Mouse (Mus musculus): ENCODE results near the gene Lmna. TPM values are rescaled to one million over a fixed set of nuclear protein-coding genes. Genes with fewer than 3 reads are reported as not detected.

Gene Lmna
- polyA plus RNA-seq, 1 experiment from 2014 or later = 31.0 TPM

DNA sequence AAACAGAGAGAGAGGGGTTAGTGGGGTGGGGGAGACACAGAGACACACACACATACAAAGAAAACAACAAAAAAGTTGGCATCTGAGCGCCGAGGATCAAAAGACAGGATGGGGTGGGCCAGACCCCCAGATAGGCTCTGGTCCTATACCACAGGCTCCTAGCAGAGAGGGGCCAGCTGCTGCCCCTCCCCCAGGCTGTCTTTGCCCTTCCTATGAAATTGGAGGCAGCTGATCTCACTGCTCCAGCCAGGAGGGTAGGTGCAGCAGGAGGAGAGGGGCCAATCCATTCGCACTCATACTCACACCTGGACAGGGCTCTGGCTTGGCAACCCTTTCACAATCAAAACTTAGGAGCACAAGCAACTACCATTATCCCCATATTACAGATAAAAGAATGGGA is 506 bp downstream of the Lmna start:
- Histone ChIP-seq H3K9me3 (ENCODE audit: control insufficient read depth, low read length) (no peaks in the 10 kb centered on the region), H3K27ac (replicated peaks; ENCODE audit: low read depth, low read length) (peak overlapping the region; percentile 83), H3K9ac (replicated peaks; ENCODE audit: low read length) (peak overlapping the region; percentile 50; the same call in 1 of the 2 replicates), H3K4me1 (ENCODE audit: control insufficient read depth, insufficient read depth, low read length) (peaks cover 30% of the 10 kb centered on the region), H3K36me3 (ENCODE audit: control insufficient read depth, insufficient read depth, low read length) (no peaks in the 10 kb centered on the region), H3K4me3 (replicated peaks; ENCODE audit: low read depth, low read length) (peak overlapping the region; percentile 36), H3K4me2 (ENCODE audit: low read length) (peak overlapping the region; percentile 57), H3K27me3 (ENCODE audit: control insufficient read depth, insufficient read depth, low read length) (no peaks in the 10 kb centered on the region)
- no peak for ATAC-seq (ENCODE audit: low FRiP score, low TSS enrichment)
- WGBS = 71% methylated on average over 3 of the region's 3 CpGs
- DNase-seq = no peak

DNA sequence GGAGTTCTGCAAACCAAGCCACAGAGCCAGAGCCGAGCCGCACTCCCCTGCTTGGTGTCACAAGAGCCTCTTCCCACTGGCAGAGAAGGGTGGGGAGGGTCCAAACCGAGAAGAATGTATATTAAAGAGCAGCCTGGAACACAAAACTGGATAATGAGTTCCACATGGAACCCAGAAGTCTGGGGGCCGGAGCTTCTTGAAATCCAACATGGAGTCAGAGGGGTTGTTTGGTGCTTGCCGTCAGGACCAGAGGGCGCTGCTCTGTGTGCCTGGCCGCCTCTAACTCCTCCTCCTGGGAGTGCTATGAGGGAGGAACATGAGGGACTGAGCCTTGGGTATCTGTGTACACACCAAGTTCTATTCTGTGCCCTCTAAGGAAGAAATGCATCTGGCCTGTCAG is 4.0 kb downstream of the Lmna start:
- Histone ChIP-seq H3K36me3 (ENCODE audit: control insufficient read depth, insufficient read depth, low read length) (no peaks in the 10 kb centered on the region), H3K4me2 (ENCODE audit: low read length) (no peak overlapping the region), H3K27ac (replicated peaks; ENCODE audit: low read depth, low read length) (no peak overlapping the region), H3K4me3 (replicated peaks; ENCODE audit: low read depth, low read length) (no peak overlapping the region), H3K9me3 (ENCODE audit: control insufficient read depth, low read length) (no peaks in the 10 kb centered on the region), H3K27me3 (ENCODE audit: control insufficient read depth, insufficient read depth, low read length) (peaks cover 10% of the 10 kb centered on the region; the same call in 1 of the 2 replicates), H3K4me1 (ENCODE audit: control insufficient read depth, insufficient read depth, low read length) (peaks cover 34% of the 10 kb centered on the region), H3K9ac (replicated peaks; ENCODE audit: low read length) (no peak overlapping the region)
- DNase-seq (no peak), ATAC-seq (ENCODE audit: low FRiP score, low TSS enrichment) (no peak)
- WGBS = 54% methylated on average over 7 of the region's 7 CpGs

DNA sequence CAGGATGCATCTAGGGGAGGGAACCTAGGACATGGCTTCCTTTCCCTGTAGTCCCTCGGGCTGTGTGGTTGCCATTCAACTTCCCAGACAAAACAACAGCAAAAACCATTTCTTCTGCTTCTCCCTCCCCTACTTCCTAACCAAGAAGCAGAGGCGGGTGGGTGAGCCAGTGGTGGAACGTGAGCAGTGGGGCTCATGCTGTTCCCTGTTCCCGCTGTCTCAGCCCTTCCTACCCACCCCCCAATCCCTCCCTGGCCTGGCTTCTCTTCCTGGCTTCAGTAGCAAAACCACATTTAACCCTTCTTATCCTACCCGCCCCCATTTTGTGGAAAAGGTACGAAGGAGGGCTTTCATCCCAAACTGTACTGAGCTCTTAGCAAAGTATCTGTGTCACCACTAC is 4.7 kb downstream of the Lmna start:
- no peak overlapping the region for H3K4me2 ChIP-seq (ENCODE audit: low read length)
- H3K4me3 ChIP-seq (replicated peaks; ENCODE audit: low read depth, low read length) = no peak overlapping the region
- 76% methylated on average over 6 of the region's 6 CpGs for WGBS
- H3K27ac ChIP-seq (replicated peaks; ENCODE audit: low read depth, low read length) = no peak overlapping the region
- ATAC-seq (ENCODE audit: low FRiP score, low TSS enrichment) = no peak
- DNase-seq = no peak
- no peaks in the 10 kb centered on the region for H3K36me3 ChIP-seq (ENCODE audit: control insufficient read depth, insufficient read depth, low read length)
- H3K27me3 ChIP-seq (ENCODE audit: control insufficient read depth, insufficient read depth, low read length) = peaks cover 10% of the 10 kb centered on the region; the same call in 1 of the 2 replicates
- H3K4me1 ChIP-seq (ENCODE audit: control insufficient read depth, insufficient read depth, low read length) = peaks cover 27% of the 10 kb centered on the region
- no peak overlapping the region for H3K9ac ChIP-seq (replicated peaks; ENCODE audit: low read length)
- H3K9me3 ChIP-seq (ENCODE audit: control insufficient read depth, low read length) = no peaks in the 10 kb centered on the region

DNA sequence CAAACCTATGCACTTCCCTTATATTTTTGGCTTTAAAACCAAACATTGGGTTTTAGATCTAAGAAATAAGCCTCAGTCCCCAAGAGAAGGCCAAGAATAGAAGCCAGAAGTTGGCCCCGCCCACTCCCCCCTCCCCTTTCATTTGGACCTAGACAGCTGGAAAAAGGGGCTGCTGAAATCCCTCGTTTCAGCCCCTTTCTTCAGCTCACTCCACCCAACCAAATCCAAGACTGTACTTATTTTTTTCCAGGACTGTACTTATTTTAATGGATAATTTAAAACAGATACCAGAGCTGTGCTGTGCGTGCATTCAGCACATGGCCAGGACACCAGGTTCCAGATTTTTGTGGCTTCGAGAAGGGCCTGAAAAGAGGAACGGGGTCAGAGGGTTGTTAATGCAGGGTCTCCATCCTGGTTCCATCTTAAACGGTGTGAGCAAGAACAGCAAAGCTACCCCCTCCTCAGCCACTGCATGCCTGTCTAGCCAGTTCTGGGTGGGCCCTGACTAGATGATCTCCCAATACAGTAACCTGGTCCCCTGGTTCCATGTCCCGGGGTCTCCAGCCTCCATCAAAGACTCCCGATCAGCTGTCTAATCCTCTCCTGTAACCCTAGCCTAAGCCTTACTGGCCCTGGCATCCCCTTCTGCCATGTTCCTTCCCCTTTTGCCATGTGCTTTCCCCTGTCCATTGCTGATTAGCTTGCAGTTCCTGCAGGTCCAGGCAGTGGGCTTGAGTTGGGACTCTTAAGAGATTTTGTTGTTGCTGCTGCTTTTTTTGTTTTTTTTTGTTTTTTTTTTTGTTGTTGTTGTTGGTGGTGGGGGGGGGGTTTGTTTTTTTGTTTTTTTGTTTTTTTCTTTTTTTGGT is 5.6 kb downstream of the Lmna start:
- ATAC-seq (ENCODE audit: low FRiP score, low TSS enrichment) (no peak), DNase-seq (no peak)
- no peak overlapping the region for H3K9ac ChIP-seq (replicated peaks; ENCODE audit: low read length)
- no peaks in the 10 kb centered on the region for H3K9me3 ChIP-seq (ENCODE audit: control insufficient read depth, low read length)
- no peak overlapping the region for H3K4me3 ChIP-seq (replicated peaks; ENCODE audit: low read depth, low read length)
- no peak overlapping the region for H3K4me2 ChIP-seq (ENCODE audit: low read length)
- H3K36me3 ChIP-seq (ENCODE audit: control insufficient read depth, insufficient read depth, low read length) = no peaks in the 10 kb centered on the region
- H3K27me3 ChIP-seq (ENCODE audit: control insufficient read depth, insufficient read depth, low read length) = peaks cover 10% of the 10 kb centered on the region; the same call in 1 of the 2 replicates
- H3K27ac ChIP-seq (replicated peaks; ENCODE audit: low read depth, low read length) = no peak overlapping the region
- WGBS = 51% methylated on average over 8 of the region's 8 CpGs
- H3K4me1 ChIP-seq (ENCODE audit: control insufficient read depth, insufficient read depth, low read length) = peaks cover 18% of the 10 kb centered on the region

DNA sequence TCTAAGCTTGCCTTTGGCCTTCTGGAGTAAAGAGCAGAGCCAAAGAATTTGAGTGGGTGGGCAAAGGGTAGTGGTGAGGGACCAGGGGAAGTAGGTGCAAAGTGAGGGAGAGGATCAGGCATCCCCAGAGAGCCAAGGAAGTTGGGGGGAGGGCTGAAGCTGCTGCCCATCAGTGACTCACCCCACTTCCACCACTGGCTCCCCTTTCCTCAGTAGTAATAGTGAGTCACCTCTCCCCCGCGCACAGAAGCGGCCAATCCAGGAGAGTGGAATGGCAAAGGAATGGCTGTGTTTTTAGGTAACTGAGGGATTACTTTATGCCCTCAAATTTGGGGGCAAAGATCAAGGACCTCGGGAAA is 6.3 kb downstream of the Lmna start:
- H3K36me3 ChIP-seq (ENCODE audit: control insufficient read depth, insufficient read depth, low read length) = no peaks in the 10 kb centered on the region
- peaks cover 18% of the 10 kb centered on the region for H3K4me1 ChIP-seq (ENCODE audit: control insufficient read depth, insufficient read depth, low read length)
- peak overlapping the region; percentile 79; the same call in 1 of the 2 replicates for H3K9ac ChIP-seq (replicated peaks; ENCODE audit: low read length)
- no peak for DNase-seq
- H3K4me2 ChIP-seq (ENCODE audit: low read length) = peak overlapping the region; percentile 96
- no peak for ATAC-seq (ENCODE audit: low FRiP score, low TSS enrichment)
- peak overlapping the region; percentile 45; the same call in 1 of the 2 replicates for H3K27ac ChIP-seq (replicated peaks; ENCODE audit: low read depth, low read length)
- H3K27me3 ChIP-seq (ENCODE audit: control insufficient read depth, insufficient read depth, low read length) = peaks cover 10% of the 10 kb centered on the region; the same call in 1 of the 2 replicates
- peak overlapping the region; percentile 69 for H3K4me3 ChIP-seq (replicated peaks; ENCODE audit: low read depth, low read length)
- H3K9me3 ChIP-seq (ENCODE audit: control insufficient read depth, low read length) = no peaks in the 10 kb centered on the region
- WGBS = 29% methylated on average over 4 of the region's 4 CpGs

DNA sequence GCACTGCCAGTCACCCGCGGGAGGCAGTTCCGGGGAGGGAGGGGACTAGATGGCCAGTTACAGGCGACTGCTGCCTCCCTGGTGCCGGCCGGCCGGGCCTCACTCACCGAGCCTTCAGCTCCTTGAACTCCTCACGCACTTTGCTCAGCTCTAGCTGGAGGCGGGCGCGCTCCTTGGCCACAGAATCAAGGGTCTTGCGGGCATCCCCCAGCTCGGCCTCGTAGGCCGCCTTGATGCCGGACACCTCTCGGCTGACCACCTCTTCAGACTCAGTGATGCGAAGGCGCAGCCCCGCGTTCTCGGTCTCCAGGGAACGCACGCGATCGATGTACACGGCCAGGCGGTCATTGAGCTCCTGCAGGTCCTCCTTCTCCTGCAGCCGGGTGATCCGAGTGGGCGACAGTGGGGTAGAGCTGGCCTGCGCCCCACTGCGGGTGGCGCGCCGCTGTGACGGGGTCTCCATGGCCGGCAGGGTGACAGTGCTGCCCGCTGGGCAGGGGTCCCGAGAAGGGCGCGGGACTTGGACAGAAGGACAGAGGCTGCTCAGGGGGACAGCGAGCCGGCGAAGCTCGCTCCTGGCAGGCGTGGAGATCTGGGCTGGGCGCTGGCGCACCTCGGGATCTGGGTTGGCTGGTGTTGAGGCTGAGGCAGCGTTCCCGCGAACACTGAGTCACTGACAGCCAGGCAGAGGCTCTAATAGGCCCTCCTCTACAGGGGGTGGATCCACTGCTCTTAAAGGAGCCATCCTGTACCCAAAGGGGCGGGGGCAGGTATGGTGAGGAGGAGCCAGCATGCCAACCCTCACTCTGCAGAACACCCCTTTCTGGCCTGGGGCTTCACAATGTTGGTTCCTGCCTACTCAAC is 6.9 kb downstream of the Lmna start:
- H3K27me3 ChIP-seq (ENCODE audit: control insufficient read depth, insufficient read depth, low read length) = peaks cover 10% of the 10 kb centered on the region; the same call in 1 of the 2 replicates
- DNase-seq (peak; percentile 88), ATAC-seq (ENCODE audit: low FRiP score, low TSS enrichment) (peak; percentile 82)
- H3K9me3 ChIP-seq (ENCODE audit: control insufficient read depth, low read length) = no peaks in the 10 kb centered on the region
- H3K36me3 ChIP-seq (ENCODE audit: control insufficient read depth, insufficient read depth, low read length) = no peaks in the 10 kb centered on the region
- WGBS = 1% methylated on average over 55 of the region's 55 CpGs
- peak overlapping the region; percentile 69 for H3K4me3 ChIP-seq (replicated peaks; ENCODE audit: low read depth, low read length)
- peaks cover 18% of the 10 kb centered on the region for H3K4me1 ChIP-seq (ENCODE audit: control insufficient read depth, insufficient read depth, low read length)
- H3K4me2 ChIP-seq (ENCODE audit: low read length) = peak overlapping the region; percentile 96
- H3K9ac ChIP-seq (replicated peaks; ENCODE audit: low read length) = peak overlapping the region; percentile 79
- H3K27ac ChIP-seq (replicated peaks; ENCODE audit: low read depth, low read length) = peak overlapping the region; percentile 45

DNA sequence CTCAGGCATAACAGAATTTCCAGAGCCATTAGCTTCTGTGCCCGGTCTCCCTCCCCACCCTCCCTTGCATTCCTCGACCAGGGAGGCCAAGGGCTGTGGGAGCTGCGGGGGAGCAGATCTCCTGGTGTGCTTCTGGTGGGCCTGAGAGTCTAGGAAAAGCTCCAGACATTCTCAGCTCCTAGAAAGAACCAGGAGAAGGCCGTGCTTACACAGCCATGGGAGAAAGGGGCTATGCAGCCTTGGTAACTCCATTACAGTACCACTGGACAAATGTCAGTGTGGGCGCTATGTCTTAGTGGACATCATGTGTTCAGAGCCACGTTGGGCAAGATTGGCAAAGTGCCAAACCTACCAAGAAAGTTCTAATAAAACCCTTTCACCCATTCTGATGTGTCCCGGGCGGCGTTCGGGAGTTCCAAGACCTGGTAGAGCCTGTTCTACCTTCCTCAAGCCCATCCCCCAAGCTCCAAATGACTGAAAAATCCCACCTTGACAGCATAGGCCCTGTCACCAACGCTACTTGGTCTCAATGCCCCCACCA is 7.7 kb downstream of the Lmna start:
- Histone ChIP-seq H3K36me3 (ENCODE audit: control insufficient read depth, insufficient read depth, low read length) (no peaks in the 10 kb centered on the region), H3K4me2 (ENCODE audit: low read length) (peak overlapping the region; percentile 96), H3K9me3 (ENCODE audit: control insufficient read depth, low read length) (no peaks in the 10 kb centered on the region), H3K4me1 (ENCODE audit: control insufficient read depth, insufficient read depth, low read length) (peaks cover 18% of the 10 kb centered on the region), H3K4me3 (replicated peaks; ENCODE audit: low read depth, low read length) (peak overlapping the region; percentile 69), H3K27ac (replicated peaks; ENCODE audit: low read depth, low read length) (no peak overlapping the region), H3K9ac (replicated peaks; ENCODE audit: low read length) (peak overlapping the region; percentile 79), H3K27me3 (ENCODE audit: control insufficient read depth, insufficient read depth, low read length) (peaks cover 10% of the 10 kb centered on the region; the same call in 1 of the 2 replicates)
- DNase-seq (peak; percentile 41), ATAC-seq (ENCODE audit: low FRiP score, low TSS enrichment) (no peak)
- 19% methylated on average over 11 of the region's 11 CpGs for WGBS

DNA sequence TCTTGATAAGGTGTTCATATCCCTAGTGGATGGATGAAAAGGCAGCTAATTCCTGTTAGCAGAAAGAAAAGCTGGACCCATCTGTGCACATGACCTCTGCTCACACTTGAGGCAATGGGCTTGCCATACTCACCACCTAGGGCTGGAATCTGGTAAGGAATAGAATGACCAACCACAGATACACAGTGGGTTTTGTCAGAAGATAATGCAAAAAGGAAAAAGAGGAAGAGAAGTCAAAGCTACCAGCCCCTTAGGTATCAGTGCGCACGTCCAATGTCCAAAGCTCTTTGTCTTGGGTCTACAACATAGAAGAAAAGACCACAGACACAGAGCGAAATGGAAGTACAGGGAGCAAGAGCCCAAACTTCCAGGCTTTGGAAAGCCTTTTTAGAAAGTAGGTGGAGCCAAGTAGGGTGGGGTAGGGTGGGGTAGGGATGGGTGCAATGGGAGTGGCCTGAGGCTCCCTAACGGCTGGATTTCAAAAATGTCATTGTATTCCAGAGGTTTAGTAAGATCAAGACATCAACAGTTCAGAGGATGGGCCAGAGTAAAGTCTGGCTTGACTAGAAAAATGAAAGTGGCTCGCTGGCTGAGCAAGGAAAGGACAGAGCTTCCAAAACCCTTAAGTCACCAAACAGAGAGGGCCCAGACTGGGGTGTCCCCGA is 8.3 kb downstream of the Lmna start:
- ATAC-seq (ENCODE audit: low FRiP score, low TSS enrichment) (no peak), DNase-seq (no peak)
- Histone ChIP-seq H3K27me3 (ENCODE audit: control insufficient read depth, insufficient read depth, low read length) (peaks cover 10% of the 10 kb centered on the region; the same call in 1 of the 2 replicates), H3K36me3 (ENCODE audit: control insufficient read depth, insufficient read depth, low read length) (no peaks in the 10 kb centered on the region), H3K4me1 (ENCODE audit: control insufficient read depth, insufficient read depth, low read length) (peaks cover 18% of the 10 kb centered on the region), H3K9ac (replicated peaks; ENCODE audit: low read length) (no peak overlapping the region), H3K9me3 (ENCODE audit: control insufficient read depth, low read length) (no peaks in the 10 kb centered on the region), H3K27ac (replicated peaks; ENCODE audit: low read depth, low read length) (no peak overlapping the region), H3K4me2 (ENCODE audit: low read length) (peak overlapping the region; percentile 96), H3K4me3 (replicated peaks; ENCODE audit: low read depth, low read length) (peak overlapping the region; percentile 69)
- 59% methylated on average over 6 of the region's 6 CpGs for WGBS
